Mouse (Mus musculus) forebrain, embryonic 11.5 days (tissue): Measurements from ENCODE around the gene Trpm3. TPM values are rescaled to one million over a fixed set of nuclear protein-coding genes. Genes with fewer than 3 reads are reported as not detected.

ENCODE experiments used
- ATAC-seq: fragments of 200-750 bp; cut with Nextera tagmentation; replicated peaks from 2 replicates; pipeline ENCODE4 v1.8.0; 2017; ENCODE audit warnings: moderate TSS enrichment; ENCODE audit not compliant: low FRiP score
- DNase-seq: peaks from one replicate; pipeline ENCODE4 v3.0.0-alpha.2; 2017; ENCODE audit warnings: low spot score
- H3K27ac ChIP-seq: fragments of 300-500 bp; sonication (generic); 2 replicates; pipeline ENCODE4 v1.5.1; 2014; ENCODE audit warnings: low read depth, low read length
- H3K27me3 ChIP-seq: fragments of 300-500 bp; sonication (generic); 2 replicates; pipeline ENCODE4 v1.6.1; 2014; ENCODE audit warnings: mild to moderate bottlenecking, low read length, mixed read lengths; ENCODE audit not compliant: control insufficient read depth, insufficient read depth
- H3K36me3 ChIP-seq: fragments of 300-500 bp; sonication (generic); 2 replicates; pipeline ENCODE4 v1.6.1; 2014; ENCODE audit warnings: mild to moderate bottlenecking, low read length, moderate library complexity, mixed read lengths; ENCODE audit not compliant: control insufficient read depth, insufficient read depth
- H3K4me1 ChIP-seq: fragments of 300-500 bp; sonication (generic); replicated peaks from 2 replicates; pipeline ENCODE4 v1.6.1; 2014; ENCODE audit warnings: low read length, mixed read lengths; ENCODE audit not compliant: control insufficient read depth, insufficient read depth
- H3K4me2 ChIP-seq: fragments of 300-500 bp; sonication (generic); 2 replicates; pipeline ENCODE4 v1.6.1; 2014; ENCODE audit warnings: low read depth, mild to moderate bottlenecking, low read length, moderate library complexity, mixed read lengths; ENCODE audit not compliant: severe bottlenecking
- H3K4me3 ChIP-seq: fragments of 300-500 bp; sonication (generic); 2 replicates; pipeline ENCODE4 v1.5.1; 2014; ENCODE audit warnings: low read depth, low read length
- H3K9ac ChIP-seq: fragments of 300-500 bp; sonication (generic); 2 replicates; pipeline ENCODE4 v1.6.1; 2014; ENCODE audit warnings: low read length
- H3K9me3 ChIP-seq: fragments of 300-500 bp; sonication (generic); 2 replicates; pipeline ENCODE4 v1.6.1; 2016; ENCODE audit warnings: low read length, mixed read lengths; ENCODE audit not compliant: control insufficient read depth
- WGBS: fragments of 180-500 bp; shearing (Covaris S2); extraction: QIAGEN DNeasy Blood & Tissue Kit; methylation state at CpG from one replicate; pipeline ENCODE4 v1.1.7; 2014; 5-methylcytosine and 5-hydroxymethylcytosine counted together
- polyA plus RNA-seq: library from polyadenylated mRNA; unstranded; fragments of >200 nt; fragmentation: Nextera tagmentation; extraction: Ambion mirVana; gene quantifications from 2 replicates; pipeline ENCODE4 v1.2.1, GENCODE M21; 2014

The Trpm3 gene
- polyA plus RNA-seq, 1 experiment from 2014 or later = 9.2 TPM

DNA sequence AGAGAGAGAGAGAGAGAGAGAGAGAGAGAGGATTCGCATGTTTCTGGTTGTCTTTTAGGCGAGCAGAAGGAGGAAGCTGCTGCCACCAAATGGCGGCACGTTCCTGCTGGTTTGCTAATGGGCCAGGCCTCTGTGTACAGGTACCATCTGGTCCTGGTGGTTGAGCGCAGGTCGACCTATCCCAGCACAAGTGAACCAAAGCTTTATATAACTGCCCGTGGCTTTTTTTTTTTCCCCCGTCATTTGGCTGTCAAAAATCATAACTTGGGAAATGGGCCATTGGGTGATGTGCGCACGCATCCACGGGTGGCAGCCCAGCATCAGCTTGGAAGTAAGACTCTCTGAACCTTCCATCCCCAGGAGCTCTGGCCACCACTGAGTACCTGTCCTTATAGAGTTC is 745.5 kb downstream of the Trpm3 start:
- Histone ChIP-seq H3K27me3 (no peaks in the 10 kb centered on the region; the same call in 1 of the 2 replicates), H3K9ac (no peak overlapping the region), H3K9me3 (no peaks in the 10 kb centered on the region), H3K4me3 (no peak overlapping the region), H3K4me1 (no peaks in the 10 kb centered on the region), H3K4me2 (0 out of 2 replicates have a peak overlapping the region, but pooled peaks have one; percentile 11), H3K36me3 (no peaks in the 10 kb centered on the region), H3K27ac (no peak overlapping the region)
- DNase-seq (no peak), ATAC-seq (peak; percentile 70; the same call in 1 of the 2 replicates)
- 56% methylated on average over 11 of the region's 11 CpGs for WGBS

DNA sequence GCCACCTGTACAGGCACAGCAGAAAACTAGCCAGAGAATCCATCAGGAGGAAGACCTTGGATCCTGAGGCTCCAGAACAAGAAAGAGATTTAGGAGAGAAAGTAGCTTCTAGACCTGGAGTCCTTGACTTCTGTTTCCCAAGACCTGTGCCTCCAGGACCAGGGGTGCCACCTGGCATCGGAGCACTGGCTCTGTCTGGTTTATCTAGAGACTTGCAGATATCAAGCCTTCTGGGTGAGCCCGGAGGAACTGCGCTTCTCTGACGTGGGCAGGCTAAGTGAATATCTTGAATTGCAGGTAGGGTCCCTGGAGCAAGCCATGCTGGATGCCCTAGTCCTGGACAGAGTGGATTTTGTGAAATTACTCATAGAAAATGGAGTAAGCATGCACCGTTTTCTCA is 746.2 kb downstream of the Trpm3 start:
- no peak for DNase-seq
- Histone ChIP-seq H3K4me2 (no peak overlapping the region), H3K9ac (no peak overlapping the region), H3K27me3 (no peaks in the 10 kb centered on the region; the same call in 1 of the 2 replicates), H3K36me3 (no peaks in the 10 kb centered on the region), H3K27ac (no peak overlapping the region), H3K4me3 (no peak overlapping the region), H3K9me3 (no peaks in the 10 kb centered on the region), H3K4me1 (no peaks in the 10 kb centered on the region)
- WGBS = 92% methylated on average over 5 of the region's 5 CpGs
- ATAC-seq = no peak

DNA sequence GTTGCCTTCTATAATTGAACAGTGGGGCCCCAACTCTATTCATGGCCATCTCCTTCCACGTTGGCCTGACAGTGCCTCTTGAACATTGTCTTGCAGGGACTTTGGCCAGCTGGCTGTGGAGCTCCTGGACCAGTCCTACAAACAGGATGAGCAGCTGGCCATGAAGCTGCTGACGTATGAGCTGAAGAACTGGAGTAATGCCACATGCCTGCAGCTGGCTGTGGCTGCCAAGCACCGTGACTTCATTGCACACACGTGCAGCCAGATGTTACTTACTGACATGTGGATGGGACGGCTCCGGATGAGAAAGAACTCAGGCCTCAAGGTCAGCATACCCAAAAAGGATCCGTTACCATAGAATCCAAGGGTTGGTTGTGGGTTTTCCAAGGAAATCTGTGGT is 763.0 kb downstream of the Trpm3 start:
- Histone ChIP-seq H3K4me1 (no peaks in the 10 kb centered on the region), H3K9me3 (no peaks in the 10 kb centered on the region), H3K36me3 (no peaks in the 10 kb centered on the region), H3K27me3 (no peaks in the 10 kb centered on the region), H3K4me3 (no peak overlapping the region), H3K9ac (no peak overlapping the region), H3K27ac (no peak overlapping the region), H3K4me2 (no peak overlapping the region)
- ATAC-seq = no peak
- DNase-seq = no peak
- WGBS = 93% methylated on average over 7 of the region's 7 CpGs

DNA sequence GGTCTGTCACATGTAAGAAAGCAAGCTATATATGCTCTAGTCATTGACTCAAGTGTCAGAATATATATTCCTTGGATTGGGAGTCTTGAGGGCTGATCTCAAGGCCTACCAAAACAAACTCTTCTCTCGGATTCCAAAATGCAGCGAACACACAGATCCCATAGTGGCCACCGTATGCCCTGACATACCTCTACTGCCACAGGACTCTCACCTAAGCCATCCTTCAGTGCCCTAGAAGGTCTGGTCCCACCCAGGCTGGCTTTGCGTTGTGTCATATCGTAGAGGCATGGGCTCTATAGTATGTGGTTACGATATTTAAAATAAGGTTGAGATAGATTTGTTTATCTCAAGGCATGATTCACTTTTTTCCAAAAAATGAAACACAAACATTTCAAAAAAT is 763.5 kb downstream of the Trpm3 start:
- DNase-seq = no peak
- no peak for ATAC-seq
- no peaks in the 10 kb centered on the region for H3K27me3 ChIP-seq
- H3K4me1 ChIP-seq = no peaks in the 10 kb centered on the region
- no peak overlapping the region for H3K9ac ChIP-seq
- no peak overlapping the region for H3K4me3 ChIP-seq
- no peaks in the 10 kb centered on the region for H3K36me3 ChIP-seq
- no peaks in the 10 kb centered on the region for H3K9me3 ChIP-seq
- no peak overlapping the region for H3K27ac ChIP-seq
- WGBS = 95% methylated on average over 6 of the region's 6 CpGs
- no peak overlapping the region for H3K4me2 ChIP-seq

DNA sequence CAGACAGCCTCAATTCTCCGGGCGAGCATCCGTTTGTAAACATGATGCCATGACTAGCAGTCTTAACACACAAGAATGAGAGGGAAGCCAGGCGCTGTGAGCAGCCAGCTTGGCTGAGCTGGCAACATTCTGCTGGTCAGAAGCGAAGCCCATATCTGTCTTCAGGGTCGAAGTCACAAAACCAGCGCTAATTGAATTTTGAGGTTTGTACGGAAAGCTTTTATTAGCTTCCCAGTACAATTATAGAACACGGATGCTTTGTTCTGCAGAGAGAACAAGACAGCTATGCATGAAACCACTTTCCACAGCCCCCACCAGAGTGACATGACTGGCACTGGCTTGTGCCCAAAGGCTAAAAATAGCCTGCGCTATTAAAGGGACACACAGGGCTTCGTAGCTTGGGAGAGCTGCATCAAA is 766.2 kb downstream of the Trpm3 start:
- no peak for DNase-seq
- Histone ChIP-seq H3K4me3 (no peak overlapping the region), H3K27me3 (no peaks in the 10 kb centered on the region), H3K4me2 (no peak overlapping the region), H3K9ac (no peak overlapping the region), H3K27ac (no peak overlapping the region), H3K4me1 (no peaks in the 10 kb centered on the region), H3K36me3 (no peaks in the 10 kb centered on the region), H3K9me3 (no peaks in the 10 kb centered on the region)
- WGBS = 85% methylated on average over 11 of the region's 11 CpGs
- ATAC-seq = no peak

DNA sequence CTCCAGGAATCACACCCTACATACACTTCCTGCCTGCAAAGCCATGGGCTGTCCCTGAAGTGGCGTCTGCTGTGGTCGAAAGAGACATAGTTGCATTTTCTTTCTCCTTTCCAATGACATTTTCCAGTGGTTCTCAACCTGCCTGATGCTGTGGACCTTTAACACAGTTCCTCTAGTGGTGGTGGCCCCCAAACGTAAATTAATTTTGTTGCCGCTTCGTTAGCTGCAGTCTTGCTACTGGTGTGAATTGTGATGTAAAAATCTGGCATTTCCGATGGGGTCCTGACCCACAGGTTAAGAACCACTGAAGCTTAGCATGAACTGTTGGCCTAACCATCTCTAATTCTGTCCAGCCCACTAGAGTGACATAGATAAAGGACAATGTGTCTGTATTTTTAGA is 771.8 kb downstream of the Trpm3 start:
- Histone ChIP-seq H3K4me3 (no peak overlapping the region), H3K4me2 (no peak overlapping the region), H3K9me3 (no peaks in the 10 kb centered on the region), H3K27me3 (no peaks in the 10 kb centered on the region), H3K27ac (no peak overlapping the region), H3K36me3 (no peaks in the 10 kb centered on the region), H3K9ac (no peak overlapping the region), H3K4me1 (no peaks in the 10 kb centered on the region)
- 79% methylated on average over 6 of the region's 6 CpGs for WGBS
- DNase-seq (no peak), ATAC-seq (no peak)

DNA sequence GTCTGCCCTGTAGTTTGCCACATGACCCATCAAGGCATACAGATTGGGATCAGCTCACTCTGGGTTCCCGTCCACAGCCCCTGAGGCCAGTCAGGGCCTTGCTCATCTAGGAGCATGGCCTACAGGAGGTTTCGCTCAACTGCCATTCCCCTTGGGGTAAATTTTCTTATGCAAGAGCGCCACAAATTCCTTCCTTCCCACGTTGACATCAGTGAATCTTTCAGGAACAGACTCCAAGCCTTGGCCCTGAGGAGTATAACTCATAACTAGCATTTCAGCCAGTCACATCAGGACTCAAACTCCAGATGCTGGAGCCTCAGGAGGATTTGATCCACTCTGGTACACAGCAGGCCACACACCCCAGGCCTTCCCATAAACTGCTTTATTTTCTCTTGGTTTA is 774.1 kb downstream of the Trpm3 start:
- H3K4me3 ChIP-seq = no peak overlapping the region
- no peaks in the 10 kb centered on the region for H3K4me1 ChIP-seq
- H3K27me3 ChIP-seq = no peaks in the 10 kb centered on the region
- no peaks in the 10 kb centered on the region for H3K36me3 ChIP-seq
- whole genome bisulfite sequencing = 87% methylated on average over 4 of the region's 4 CpGs
- H3K4me2 ChIP-seq = no peak overlapping the region
- DNase-seq = no peak
- no peak overlapping the region for H3K9ac ChIP-seq
- no peak overlapping the region for H3K27ac ChIP-seq
- H3K9me3 ChIP-seq = no peaks in the 10 kb centered on the region
- ATAC-seq = no peak

DNA sequence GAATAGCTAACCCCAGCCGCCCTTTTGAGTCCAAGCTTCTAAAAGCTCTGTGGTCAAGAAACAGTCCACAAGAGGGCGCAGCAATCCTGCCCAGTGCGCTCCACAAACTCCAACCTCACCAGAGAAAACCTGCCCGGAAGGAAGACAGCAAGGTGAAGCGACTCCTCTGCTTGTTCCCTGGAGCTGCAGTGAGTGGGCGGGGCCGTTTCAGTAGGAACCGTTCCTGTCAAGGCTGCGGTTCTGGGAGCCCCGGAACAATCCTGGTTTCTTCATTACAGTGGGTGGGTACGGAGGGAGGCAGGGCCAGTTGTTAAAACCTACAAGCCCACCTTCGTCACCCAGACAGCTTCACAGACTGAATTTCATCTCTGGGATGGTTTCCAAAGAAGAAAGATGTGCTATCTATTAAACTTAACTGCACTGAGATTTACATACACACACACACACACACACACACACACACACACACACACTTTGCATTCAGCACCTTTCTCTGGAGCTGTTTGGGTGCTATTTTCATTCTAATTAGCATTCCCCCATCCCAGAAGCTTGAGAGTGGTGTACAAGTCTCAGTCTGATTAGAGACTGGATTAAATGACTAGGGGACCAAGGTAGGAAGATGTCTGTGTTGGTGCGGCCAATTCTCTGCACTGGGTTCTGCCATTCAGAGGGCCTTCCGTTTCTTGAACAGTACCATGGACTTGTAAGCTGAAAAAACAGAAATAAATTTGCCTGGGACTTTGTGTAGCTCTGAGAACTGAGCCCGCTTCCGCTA is 777.2 kb downstream of the Trpm3 start:
- H3K27ac ChIP-seq = no peak overlapping the region
- no peaks in the 10 kb centered on the region for H3K9me3 ChIP-seq
- H3K4me2 ChIP-seq = peak overlapping the region; percentile 49
- 25% methylated on average over 16 of the region's 16 CpGs for WGBS
- H3K9ac ChIP-seq = peak overlapping the region; percentile 37; the same call in 1 of the 2 replicates
- no peaks in the 10 kb centered on the region for H3K36me3 ChIP-seq
- ATAC-seq = peak; percentile 73
- H3K4me3 ChIP-seq = peak overlapping the region; percentile 18; the same call in 1 of the 2 replicates
- no peaks in the 10 kb centered on the region for H3K27me3 ChIP-seq
- H3K4me1 ChIP-seq = no peaks in the 10 kb centered on the region
- DNase-seq = peak; percentile 86
